Mouse (Mus musculus) ES-Bruce4 (cell line): ENCODE results near the gene Hmcn2.

Experiments
- CTCF ChIP-seq: IDR thresholded peaks from one replicate; pipeline ENCODE4 v1.8.1; 2011; ENCODE audit warnings: low read depth, low read length
- POLR2A ChIP-seq: IDR thresholded peaks from one replicate; pipeline ENCODE4 v1.8.1; 2011; ENCODE audit warnings: low read length; ENCODE audit not compliant: insufficient read depth

- TF ChIP-seq CTCF (no peak), POLR2A (no peak)
Observed at GRCm38 (mm10) chr2:31304191-31304590, 10.0 kb upstream of the Hmcn2 start.
